Mouse (Mus musculus): ENCODE measurements around the gene Ptprd. TPM values are rescaled to one million over a fixed set of nuclear protein-coding genes. Genes with fewer than 3 reads are reported as not detected.

The Ptprd gene
- 10.0 and 12.8 TPM in 2 replicates for polyA plus RNA-seq (2015; fragmentation: Nextera tagmentation; extraction: Ambion mirVana)

GRCm38 (mm10) chr4:78211529-78212494, at the start of gene Ptprd:
Ptprd (minus strand) TSS chr4:78211961.
- H3K4me2 ChIP-seq (ENCODE audit: low read depth, low read length): peak within 1 kb of the TSS; percentile 83
- ATAC-seq (replicated peaks; ENCODE audit: extremely low read depth, insufficient read depth, low FRiP score): peak; percentile 69
- no peaks in the 10 kb centered on the region for H3K36me3 ChIP-seq (ENCODE audit: control insufficient read depth, insufficient read depth)
- H3K9ac ChIP-seq (ENCODE audit: low read length): peak within 1 kb of the TSS; percentile 55
- peaks cover 3% of the 10 kb centered on the region; the same call in 1 of the 2 replicates for H3K4me1 ChIP-seq (ENCODE audit: control insufficient read depth, insufficient read depth, low read length)
- WGBS: 2% methylated on average over 67 of the region's 86 CpGs
- H3K27ac ChIP-seq (ENCODE audit: low read length): no peak within 1 kb of the TSS
- H3K4me3 ChIP-seq (ENCODE audit: low read length): peak within 1 kb of the TSS; percentile 64
- H3K9me3 ChIP-seq (replicated peaks; ENCODE audit: control insufficient read depth, low read length): no peaks in the 10 kb centered on the region
- peaks cover 21% of the 10 kb centered on the region for H3K27me3 ChIP-seq (ENCODE audit: control insufficient read depth, insufficient read depth, low read length)

GRCm38 (mm10) chr4:78235820-78236219, 24.1 kb upstream of the Ptprd start:
- H3K27me3 ChIP-seq (ENCODE audit: control insufficient read depth, insufficient read depth, low read length): no peaks in the 10 kb centered on the region
- ATAC-seq (replicated peaks; ENCODE audit: extremely low read depth, insufficient read depth, low FRiP score): no peak

GRCm38 (mm10) chr4:78235316-78235715, 23.6 kb upstream of the Ptprd start:
- H3K4me2 ChIP-seq (ENCODE audit: low read depth, low read length): no peak overlapping the region
- H3K27ac ChIP-seq (ENCODE audit: low read length): no peak overlapping the region
- no peaks in the 10 kb centered on the region for H3K36me3 ChIP-seq (ENCODE audit: control insufficient read depth, insufficient read depth)
- no peak for ATAC-seq (replicated peaks; ENCODE audit: extremely low read depth, insufficient read depth, low FRiP score)
- H3K9ac ChIP-seq (ENCODE audit: low read length): no peak overlapping the region
- no peaks in the 10 kb centered on the region for H3K27me3 ChIP-seq (ENCODE audit: control insufficient read depth, insufficient read depth, low read length)
- H3K9me3 ChIP-seq (replicated peaks; ENCODE audit: control insufficient read depth, low read length): no peaks in the 10 kb centered on the region
- WGBS: 38% methylated on average over 2 of the region's 2 CpGs
- no peak overlapping the region for H3K4me3 ChIP-seq (ENCODE audit: low read length)
- H3K4me1 ChIP-seq (ENCODE audit: control insufficient read depth, insufficient read depth, low read length): no peaks in the 10 kb centered on the region

More at GRCm38 (mm10) chr4:78235820-78236219, 24.1 kb upstream of the Ptprd start:
- Histone ChIP-seq H3K36me3 (ENCODE audit: control insufficient read depth, insufficient read depth) (no peaks in the 10 kb centered on the region), H3K4me3 (ENCODE audit: low read length) (no peak overlapping the region), H3K9me3 (replicated peaks; ENCODE audit: control insufficient read depth, low read length) (no peaks in the 10 kb centered on the region), H3K9ac (ENCODE audit: low read length) (no peak overlapping the region), H3K4me2 (ENCODE audit: low read depth, low read length) (no peak overlapping the region), H3K27ac (ENCODE audit: low read length) (no peak overlapping the region), H3K4me1 (ENCODE audit: control insufficient read depth, insufficient read depth, low read length) (no peaks in the 10 kb centered on the region)
- 76% methylated on average over 2 of the region's 2 CpGs for WGBS

- whole genome bisulfite sequencing: 60% methylated on average over 1 of the region's 1 CpGs
- Histone ChIP-seq H3K36me3 (ENCODE audit: control insufficient read depth, insufficient read depth) (no peaks in the 10 kb centered on the region), H3K27ac (ENCODE audit: low read length) (no peak overlapping the region), H3K4me1 (ENCODE audit: control insufficient read depth, insufficient read depth, low read length) (no peaks in the 10 kb centered on the region), H3K9ac (ENCODE audit: low read length) (no peak overlapping the region), H3K27me3 (ENCODE audit: control insufficient read depth, insufficient read depth, low read length) (no peaks in the 10 kb centered on the region), H3K9me3 (replicated peaks; ENCODE audit: control insufficient read depth, low read length) (no peaks in the 10 kb centered on the region), H3K4me2 (ENCODE audit: low read depth, low read length) (no peak overlapping the region), H3K4me3 (ENCODE audit: low read length) (no peak overlapping the region)
- no peak for ATAC-seq (replicated peaks; ENCODE audit: extremely low read depth, insufficient read depth, low FRiP score)
Measured at GRCm38 (mm10) chr4:78234681-78235080, 22.9 kb upstream of the Ptprd start.

- H3K27ac ChIP-seq (ENCODE audit: low read length): no peak overlapping the region
- H3K9ac ChIP-seq (ENCODE audit: low read length): no peak overlapping the region
- H3K36me3 ChIP-seq (ENCODE audit: control insufficient read depth, insufficient read depth): no peaks in the 10 kb centered on the region
- H3K9me3 ChIP-seq (replicated peaks; ENCODE audit: control insufficient read depth, low read length): no peaks in the 10 kb centered on the region
- peaks cover 21% of the 10 kb centered on the region for H3K27me3 ChIP-seq (ENCODE audit: control insufficient read depth, insufficient read depth, low read length)
- no peak overlapping the region for H3K4me2 ChIP-seq (ENCODE audit: low read depth, low read length)
- 71% methylated on average over 4 of the region's 4 CpGs for WGBS
- H3K4me1 ChIP-seq (ENCODE audit: control insufficient read depth, insufficient read depth, low read length): peaks cover 3% of the 10 kb centered on the region; the same call in 1 of the 2 replicates
- ATAC-seq (replicated peaks; ENCODE audit: extremely low read depth, insufficient read depth, low FRiP score): no peak
- H3K4me3 ChIP-seq (ENCODE audit: low read length): no peak overlapping the region
Measured at GRCm38 (mm10) chr4:78213949-78214348, 2.2 kb upstream of the Ptprd start.

- no peaks in the 10 kb centered on the region for H3K9me3 ChIP-seq (replicated peaks; ENCODE audit: control insufficient read depth, low read length)
- no peaks in the 10 kb centered on the region for H3K36me3 ChIP-seq (ENCODE audit: control insufficient read depth, insufficient read depth)
- H3K27me3 ChIP-seq (ENCODE audit: control insufficient read depth, insufficient read depth, low read length): peaks cover 21% of the 10 kb centered on the region
- no peak overlapping the region for H3K4me2 ChIP-seq (ENCODE audit: low read depth, low read length)
- H3K9ac ChIP-seq (ENCODE audit: low read length): no peak overlapping the region
- H3K4me1 ChIP-seq (ENCODE audit: control insufficient read depth, insufficient read depth, low read length): peaks cover 3% of the 10 kb centered on the region; the same call in 1 of the 2 replicates
- H3K27ac ChIP-seq (ENCODE audit: low read length): no peak overlapping the region
- ATAC-seq (replicated peaks; ENCODE audit: extremely low read depth, insufficient read depth, low FRiP score): no peak
- no peak overlapping the region for H3K4me3 ChIP-seq (ENCODE audit: low read length)
- WGBS: 71% methylated on average over 4 of the region's 4 CpGs
Measured at GRCm38 (mm10) chr4:78212941-78213340, 1.2 kb upstream of the Ptprd start.

GRCm38 (mm10) chr4:78210878-78211528, 758 bp downstream of the Ptprd start:
- 33% methylated on average over 9 of the region's 9 CpGs for WGBS
- no peak overlapping the region for H3K27ac ChIP-seq (ENCODE audit: low read length)
- ATAC-seq (replicated peaks; ENCODE audit: extremely low read depth, insufficient read depth, low FRiP score): no peak
- H3K9me3 ChIP-seq (replicated peaks; ENCODE audit: control insufficient read depth, low read length): no peaks in the 10 kb centered on the region
- H3K36me3 ChIP-seq (ENCODE audit: control insufficient read depth, insufficient read depth): no peaks in the 10 kb centered on the region
- H3K4me1 ChIP-seq (ENCODE audit: control insufficient read depth, insufficient read depth, low read length): peaks cover 3% of the 10 kb centered on the region; the same call in 1 of the 2 replicates
- H3K9ac ChIP-seq (ENCODE audit: low read length): no peak overlapping the region; the same call in 1 of the 2 replicates
- peaks cover 21% of the 10 kb centered on the region for H3K27me3 ChIP-seq (ENCODE audit: control insufficient read depth, insufficient read depth, low read length)
- H3K4me2 ChIP-seq (ENCODE audit: low read depth, low read length): peak overlapping the region; percentile 83
- H3K4me3 ChIP-seq (ENCODE audit: low read length): peak overlapping the region; percentile 64

- no peak for ATAC-seq (replicated peaks; ENCODE audit: extremely low read depth, insufficient read depth, low FRiP score)
- 33% methylated on average over 3 of the region's 3 CpGs for WGBS
Measured at GRCm38 (mm10) chr4:78205018-78205417, 6.7 kb downstream of the Ptprd start.

GRCm38 (mm10) chr4:78168447-78168846, 43.3 kb downstream of the Ptprd start:
- Histone ChIP-seq H3K4me1 (ENCODE audit: control insufficient read depth, insufficient read depth, low read length) (no peaks in the 10 kb centered on the region), H3K36me3 (ENCODE audit: control insufficient read depth, insufficient read depth) (no peaks in the 10 kb centered on the region), H3K9ac (ENCODE audit: low read length) (no peak overlapping the region), H3K27me3 (ENCODE audit: control insufficient read depth, insufficient read depth, low read length) (no peaks in the 10 kb centered on the region), H3K27ac (ENCODE audit: low read length) (no peak overlapping the region), H3K4me3 (ENCODE audit: low read length) (no peak overlapping the region), H3K9me3 (replicated peaks; ENCODE audit: control insufficient read depth, low read length) (no peaks in the 10 kb centered on the region), H3K4me2 (ENCODE audit: low read depth, low read length) (no peak overlapping the region)
- no peak for ATAC-seq (replicated peaks; ENCODE audit: extremely low read depth, insufficient read depth, low FRiP score)
- 84% methylated on average over 1 of the region's 1 CpGs for WGBS

More at GRCm38 (mm10) chr4:78205018-78205417, 6.7 kb downstream of the Ptprd start:
- Histone ChIP-seq H3K4me3 (ENCODE audit: low read length) (no peak overlapping the region), H3K9me3 (replicated peaks; ENCODE audit: control insufficient read depth, low read length) (no peaks in the 10 kb centered on the region), H3K27ac (ENCODE audit: low read length) (no peak overlapping the region), H3K27me3 (ENCODE audit: control insufficient read depth, insufficient read depth, low read length) (no peaks in the 10 kb centered on the region), H3K9ac (ENCODE audit: low read length) (no peak overlapping the region), H3K36me3 (ENCODE audit: control insufficient read depth, insufficient read depth) (no peaks in the 10 kb centered on the region), H3K4me1 (ENCODE audit: control insufficient read depth, insufficient read depth, low read length) (no peaks in the 10 kb centered on the region), H3K4me2 (ENCODE audit: low read depth, low read length) (no peak overlapping the region)

Data from heart, embryonic 16.5 days (tissue).